8 mouse cellular contexts compared by ENCODE assay signal in the genomic region with DNA sequence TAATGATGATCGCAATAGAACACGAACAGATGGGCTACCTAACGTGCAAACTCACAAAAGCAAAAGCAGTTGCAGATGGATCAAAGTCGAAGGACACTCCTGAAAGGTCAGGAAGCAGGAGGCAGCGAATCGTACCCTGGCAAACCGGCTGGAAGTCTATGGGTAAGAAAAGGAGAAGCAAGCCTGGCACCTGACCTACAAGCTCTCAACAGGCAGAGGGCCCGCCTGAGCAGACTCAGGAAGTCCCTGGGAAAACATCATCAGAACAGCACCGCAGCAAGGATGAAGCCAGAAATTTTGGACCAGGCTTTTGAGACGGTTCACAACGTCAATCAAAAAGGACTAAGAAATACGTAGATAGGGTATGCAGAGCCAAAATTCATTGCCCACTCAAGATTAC. TPM values are rescaled to one million over a fixed set of nuclear protein-coding genes. Genes with fewer than 3 reads are reported as not detected.
DNase-seq lines count a peak whose midpoint lies in the region; ATAC-seq lines count a peak whose summit lies in the region.

No protein-coding gene starts in this region.

- intact Hi-C loops in heart, postnatal 36 days (cut with DNase I) = loop anchor here (5.0 to 10.0 kb wide), 3 partner anchors 194 to 374 kb away; partner anchors contain the start of gene Akap11

- peak; percentile 28 for DNase-seq in urinary bladder, postnatal 14 days (ENCODE audit: low spot score)
- DNase-seq in urinary bladder, adult 2 months (ENCODE audit: low spot score) = no peak
- peak; percentile 59 for DNase-seq in embryonic facial prominence, embryonic 14.5 days (ENCODE audit: low spot score)
- DNase-seq in heart, postnatal 36 days = peak; percentile 33 to 38
- peak; percentile 22 for DNase-seq in left cerebral cortex, adult 11 months (ENCODE audit: low spot score)
- peak; percentile 38 for DNase-seq in lung, postnatal 25 days (ENCODE audit: low spot score)
- peak; percentile 40 for DNase-seq in right cerebral cortex, postnatal 25 days
- DNase-seq in gastrocnemius, postnatal 25 days = no peak

- 8% methylated on average over 12 of the region's 12 CpGs for WGBS in embryonic facial prominence, embryonic 14.5 days

- no peak for ATAC-seq in embryonic facial prominence, embryonic 14.5 days (ENCODE audit: low read depth)

- H3K4me1 ChIP-seq in embryonic facial prominence, embryonic 14.5 days (ENCODE audit: control insufficient read depth, insufficient read depth, low read length) = peaks cover 5% of the 10 kb centered on the region; the same call in 1 of the 2 replicates

- H3K36me3 ChIP-seq in embryonic facial prominence, embryonic 14.5 days (ENCODE audit: control insufficient read depth, insufficient read depth, low read length) = no peaks in the 10 kb centered on the region

- peak overlapping the region; percentile 98 for H3K4me2 ChIP-seq in embryonic facial prominence, embryonic 14.5 days (ENCODE audit: low read depth, low read length)

- peaks cover 10% of the 10 kb centered on the region; the same call in 1 of the 2 replicates for H3K27me3 ChIP-seq in embryonic facial prominence, embryonic 14.5 days (replicated peaks; ENCODE audit: control insufficient read depth, insufficient read depth, low read length)

- no peak overlapping the region for H3K27ac ChIP-seq in embryonic facial prominence, embryonic 14.5 days (replicated peaks; ENCODE audit: low read depth, low read length)

- peak overlapping the region; percentile 76 for H3K4me3 ChIP-seq in embryonic facial prominence, embryonic 14.5 days (ENCODE audit: low read depth, low read length)

- no peaks in the 10 kb centered on the region for H3K9me3 ChIP-seq in embryonic facial prominence, embryonic 14.5 days (ENCODE audit: control insufficient read depth, low read length)

- peak overlapping the region; percentile 84; the same call in 1 of the 2 replicates for H3K9ac ChIP-seq in embryonic facial prominence, embryonic 14.5 days (ENCODE audit: low read depth, low read length)

RNA-seq across cellular contexts. Expression of gene Dgkh, which starts 1.3 kb away (rescaled TPM):
- polyA plus RNA-seq in urinary bladder, adult 2 months (2012; rRNA removed) = 5.6 and 6.2 TPM in 2 replicates
- polyA plus RNA-seq in embryonic facial prominence, embryonic 14.5 days (2014; fragmentation: Nextera tagmentation; extraction: Ambion mirVana) = 4.4 TPM in 2 replicates
- 1 to 10 TPM; 6.7 to 7.0 TPM for total RNA-seq in heart, postnatal 36 days (2021)
- 1 to 10 TPM; 2.8 to 3.1 TPM for total RNA-seq in gastrocnemius, postnatal 25 days (2021)

Comparison
In these comparisons a context has a peak if more than half of its experiments do, and no peak if none do; other contexts are left out.
1. DNase-seq: peak in urinary bladder, postnatal 14 days (single experiment), embryonic facial prominence, embryonic 14.5 days (single experiment), heart, postnatal 36 days (2 of 2), left cerebral cortex, adult 11 months (single experiment), lung, postnatal 25 days (single experiment) and right cerebral cortex, postnatal 25 days (single experiment); none in urinary bladder, adult 2 months (single experiment) and gastrocnemius, postnatal 25 days (single experiment).